9 mouse cellular contexts compared by ENCODE assay signal in the genomic region with DNA sequence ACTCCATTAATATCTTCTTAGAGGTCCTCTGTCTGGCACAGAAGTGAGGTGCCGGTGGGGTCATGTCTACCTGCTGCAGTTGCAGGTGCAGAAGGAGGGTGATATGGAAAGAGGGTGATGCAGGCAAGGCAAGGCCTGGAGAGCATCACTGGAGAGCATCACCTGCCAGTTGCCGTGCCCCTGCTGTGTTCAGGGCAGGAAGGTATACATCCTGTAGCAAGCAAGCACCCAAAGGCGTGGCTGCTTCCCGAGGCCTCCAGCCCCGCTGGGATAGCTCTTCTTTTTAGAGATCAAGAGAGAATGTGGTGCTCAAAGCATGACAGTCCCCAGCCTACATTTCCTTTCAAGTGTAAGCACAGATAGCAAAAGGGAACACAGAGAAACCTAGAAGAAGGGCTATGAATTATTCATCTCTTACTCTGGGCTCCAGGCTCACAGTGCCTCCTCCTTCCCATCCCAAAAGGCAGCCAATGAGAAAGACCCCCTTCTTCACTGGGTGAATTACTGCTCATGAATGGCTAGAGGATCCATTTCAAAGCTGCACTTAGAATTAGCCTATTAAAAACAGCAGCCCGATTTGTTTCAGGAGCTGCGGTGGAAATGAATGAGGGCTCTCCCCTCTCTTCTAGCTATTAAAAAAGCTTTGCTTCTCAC. TPM values are rescaled to one million over a fixed set of nuclear protein-coding genes. Genes with fewer than 3 reads are reported as not detected.
DNase-seq lines count a peak whose midpoint lies in the region; ATAC-seq and TF ChIP-seq lines count a peak whose summit lies in the region.
"Had no signal": no experiment of that assay in that cellular context is flagged by ENCODE, and none has a peak within 500 bp of the region (broad histone marks: within the 10 kb centered on the region; RNA-seq: fewer than 3 reads in every experiment).

No protein-coding gene starts in this region.

- no peaks in the 10 kb centered on the region for H3K9me3 ChIP-seq in kidney, postnatal 0 days (replicated peaks; ENCODE audit: low read length)
- no peaks in the 10 kb centered on the region for H3K9me3 ChIP-seq in forebrain, embryonic 13.5 days (replicated peaks)

- H3K36me3 ChIP-seq in kidney, postnatal 0 days (ENCODE audit: insufficient read depth, low read length): no peaks in the 10 kb centered on the region
- H3K36me3 ChIP-seq in forebrain, embryonic 13.5 days (ENCODE audit: poor library complexity, severe bottlenecking): no peaks in the 10 kb centered on the region

- peak; percentile 57 for DNase-seq in kidney, postnatal 0 days (ENCODE audit: low spot score)
- no peak for DNase-seq in kidney, postnatal 36 days
- peak; percentile 25 to 35 for DNase-seq in layer of hippocampus, postnatal 36 days
- DNase-seq in retina, embryonic 14.5 days (ENCODE audit: low spot score): peak; percentile 52
- DNase-seq in adrenal gland, postnatal 25 days: no peak
- no peak for DNase-seq in lung, adult 18-20 months
- no peak for DNase-seq in spleen, adult 12 weeks (ENCODE audit: low spot score)

- H3K27me3 ChIP-seq in kidney, postnatal 0 days (ENCODE audit: insufficient read depth, low read length): no peaks in the 10 kb centered on the region
- H3K27me3 ChIP-seq in forebrain, embryonic 13.5 days: no peaks in the 10 kb centered on the region

- ATAC-seq in kidney, postnatal 0 days (replicated peaks; ENCODE audit: low FRiP score, low read depth): no peak
- ATAC-seq in forebrain, embryonic 13.5 days: peak; percentile 97

- H3K27ac ChIP-seq in kidney, postnatal 0 days: no peak overlapping the region
- H3K27ac ChIP-seq in forebrain, embryonic 13.5 days: peak overlapping the region; percentile 82

- TF ChIP-seq CTCF in kidney, postnatal 0 days (IDR thresholded peaks at IDR 0.05; ENCODE audit: low read depth): no peak

- H3K4me3 ChIP-seq in kidney, postnatal 0 days (replicated peaks; ENCODE audit: low read depth, low read length): no peak overlapping the region
- 0 out of 2 replicates have a peak overlapping the region, but pooled peaks have one; percentile 6 for H3K4me3 ChIP-seq in forebrain, embryonic 13.5 days

- 32% methylated on average over 7 of the region's 7 CpGs for WGBS in kidney, postnatal 0 days
- WGBS in forebrain, embryonic 13.5 days: 21% methylated on average over 7 of the region's 7 CpGs

- no peak overlapping the region for H3K9ac ChIP-seq in kidney, postnatal 0 days (ENCODE audit: low read depth, low read length)
- no peak overlapping the region for H3K9ac ChIP-seq in forebrain, embryonic 13.5 days

- H3K4me2 ChIP-seq in kidney, postnatal 0 days (ENCODE audit: low read length): no peak overlapping the region
- H3K4me2 ChIP-seq in forebrain, embryonic 13.5 days: peak overlapping the region; percentile 48

- no peaks in the 10 kb centered on the region for H3K4me1 ChIP-seq in kidney, postnatal 0 days (replicated peaks; ENCODE audit: insufficient read depth, low read length)
- peaks cover 30% of the 10 kb centered on the region for H3K4me1 ChIP-seq in forebrain, embryonic 13.5 days

RNA-seq across cellular contexts. Expression of a gene that starts 44.6 kb away (rescaled TPM):
- 0.05 TPM in 1 of 2 replicates, not detected in the other for polyA plus RNA-seq in kidney, postnatal 0 days (2015; fragmentation: Nextera tagmentation; extraction: Ambion mirVana)
- 0.16 and 0.18 TPM in 2 replicates for polyA plus RNA-seq in forebrain, embryonic 13.5 days (2015; fragmentation: Nextera tagmentation; extraction: Ambion mirVana)
- under 1 TPM; 0.33 to 0.35 TPM for total RNA-seq in layer of hippocampus, postnatal 36 days (2021)
- not detected in 2 replicates for total RNA-seq in adrenal gland, postnatal 25 days (2021)
- total RNA-seq: megakaryocyte-erythroid progenitor cell, adult 5-6 weeks had no signal

Comparison
In these comparisons a context has a peak if more than half of its experiments do, and no peak if none do; other contexts are left out.
1. DNase-seq: peak in kidney, postnatal 0 days (single experiment), layer of hippocampus, postnatal 36 days (2 of 2) and retina, embryonic 14.5 days (single experiment); none in kidney, postnatal 36 days (0 of 2), adrenal gland, postnatal 25 days (single experiment), lung, adult 18-20 months (0 of 2) and spleen, adult 12 weeks (single experiment).